Mouse (Mus musculus) C2C12 (cell line): ENCODE measurements around the gene Ccnb2. TPM values are rescaled to one million over a fixed set of nuclear protein-coding genes. Genes with fewer than 3 reads are reported as not detected.

ENCODE experiments used
- H3K27me3 ChIP-seq: one replicate; pipeline ENCODE4 v1.6.1; 2011; ENCODE audit not compliant: control insufficient read depth, insufficient read depth, insufficient read length
- H3K36me3 ChIP-seq: one replicate; pipeline ENCODE4 v1.6.1; 2011; ENCODE audit not compliant: control insufficient read depth, insufficient read depth
- H3K4me3 ChIP-seq: one replicate; pipeline ENCODE4 v1.5.1; 2011; ENCODE audit warnings: mild to moderate bottlenecking, control low read depth; ENCODE audit not compliant: poor library complexity, insufficient read depth, severe bottlenecking
- H3K79me2 ChIP-seq: one replicate; pipeline ENCODE4 v1.6.1; 2011; ENCODE audit not compliant: control insufficient read depth, insufficient read depth
- H3K79me3 ChIP-seq: one replicate; pipeline ENCODE4 v1.6.1; 2011; ENCODE audit warnings: low read depth, control low read depth
- H3ac ChIP-seq: one replicate; pipeline ENCODE3; 2011; ENCODE audit warnings: low read depth; ENCODE audit not compliant: control insufficient read depth, insufficient read length
- CEBPB ChIP-seq: IDR thresholded peaks from one replicate; pipeline ENCODE4 v1.6.1; 2011; ENCODE audit warnings: low read depth, mild to moderate bottlenecking, control low read depth, moderate library complexity
- CTCF ChIP-seq: IDR thresholded peaks from one replicate; pipeline ENCODE4 v1.5.1; 2011; ENCODE audit not compliant: control insufficient read depth, insufficient read depth, insufficient read length
- FOSL1 ChIP-seq: IDR thresholded peaks from one replicate; pipeline ENCODE4 v1.8.0; 2011; ENCODE audit warnings: mild to moderate bottlenecking, low read length; ENCODE audit not compliant: poor library complexity, insufficient read depth, severe bottlenecking
- MAX ChIP-seq: IDR thresholded peaks from one replicate; pipeline ENCODE4 v1.6.1; 2011; ENCODE audit warnings: mild to moderate bottlenecking, control low read depth
- MYOD1 ChIP-seq: IDR thresholded peaks from one replicate; pipeline ENCODE4 v1.6.1; 2011; ENCODE audit warnings: low read depth; ENCODE audit not compliant: control insufficient read depth, insufficient read length
- MYOG ChIP-seq: IDR thresholded peaks from one replicate; pipeline ENCODE4 v1.6.1; 2011; ENCODE audit not compliant: control insufficient read depth, insufficient read length; ENCODE audit errors: extremely low read depth
- USF1 ChIP-seq: IDR thresholded peaks from one replicate; pipeline ENCODE4 v1.6.1; 2011; ENCODE audit warnings: low read depth, mild to moderate bottlenecking, control low read depth, moderate library complexity
- polyA plus RNA-seq: library from polyadenylated mRNA; unstranded; fragments of >200 nt; fragmentation: generic; extraction: Trizol; gene quantifications from one replicate; pipeline ENCODE4 v1.2.1, GENCODE M21; 2012; ENCODE audit warnings: missing spikeins

Gene Ccnb2
- polyA plus RNA-seq, 1 experiment: 80.8 TPM

- H3K4me3 ChIP-seq: no peak overlapping the region
- no peaks in the 10 kb centered on the region for H3K27me3 ChIP-seq
- H3K79me3 ChIP-seq: no peaks in the 10 kb centered on the region
- TF ChIP-seq MYOG (no peak), CTCF (no peak), FOSL1 (no peak), CEBPB (no peak), MYOD1 (no peak), USF1 (no peak), MAX (no peak)
- H3K79me2 ChIP-seq: no peaks in the 10 kb centered on the region
- H3K36me3 ChIP-seq: peaks cover 36% of the 10 kb centered on the region
- no peak overlapping the region for H3ac ChIP-seq
Measured at GRCm38 (mm10) chr9:70396083-70396482, 25.3 kb downstream of the Ccnb2 start.

DNA sequence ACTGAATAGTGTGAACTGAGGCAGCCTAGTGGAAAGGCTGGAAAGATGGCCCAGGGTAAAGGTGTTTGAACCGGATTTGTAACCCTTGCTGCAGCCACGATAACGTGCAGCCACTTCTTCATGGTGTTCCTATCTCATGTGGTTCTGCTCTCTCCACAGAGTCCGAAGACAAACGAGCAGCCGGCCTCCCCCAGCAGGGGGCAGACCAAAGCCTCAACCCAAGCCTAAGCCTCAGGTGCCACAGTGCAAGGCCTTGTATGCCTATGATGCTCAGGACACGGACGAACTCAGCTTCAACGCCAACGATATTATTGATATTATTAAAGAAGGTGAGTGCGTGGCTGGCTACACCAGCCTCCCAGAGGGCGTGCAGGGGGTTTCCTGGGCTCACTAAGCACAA lies 25.7 kb downstream of the Ccnb2 start:
- no peaks in the 10 kb centered on the region for H3K79me2 ChIP-seq
- no peaks in the 10 kb centered on the region for H3K79me3 ChIP-seq
- H3K36me3 ChIP-seq: peaks cover 38% of the 10 kb centered on the region
- H3K4me3 ChIP-seq: no peak overlapping the region
- no peak overlapping the region for H3ac ChIP-seq
- no peaks in the 10 kb centered on the region for H3K27me3 ChIP-seq
- no peak for TF ChIP-seq MYOD1
- no peak for TF ChIP-seq MYOG
- no peak for TF ChIP-seq FOSL1
- no peak for TF ChIP-seq USF1
- TF ChIP-seq CEBPB: no peak
- no peak for TF ChIP-seq MAX
- TF ChIP-seq CTCF: no peak

DNA sequence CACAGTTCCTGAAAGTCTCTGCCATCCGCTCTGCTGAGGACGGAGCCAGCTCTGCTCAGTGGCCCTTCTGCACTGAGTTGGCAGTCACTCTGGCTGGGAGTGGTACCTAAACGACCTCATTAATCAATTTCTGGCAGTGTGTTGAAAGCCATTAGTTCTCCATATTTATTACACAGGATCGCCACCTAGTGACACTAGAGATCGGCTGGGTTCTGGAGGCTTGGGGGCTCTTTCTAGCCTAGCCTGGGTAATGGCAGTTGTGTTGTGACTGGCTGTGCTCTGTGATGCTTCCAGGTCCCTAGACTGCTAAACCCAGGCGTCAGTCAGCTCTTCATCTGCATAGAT lies 28.8 kb downstream of the Ccnb2 start:
- no peak overlapping the region for H3K4me3 ChIP-seq
- H3ac ChIP-seq: no peak overlapping the region
- peaks cover 29% of the 10 kb centered on the region for H3K36me3 ChIP-seq
- H3K27me3 ChIP-seq: no peaks in the 10 kb centered on the region
- H3K79me3 ChIP-seq: no peaks in the 10 kb centered on the region
- H3K79me2 ChIP-seq: no peaks in the 10 kb centered on the region
- no peak for TF ChIP-seq FOSL1
- TF ChIP-seq CTCF: no peak
- TF ChIP-seq CEBPB: no peak
- no peak for TF ChIP-seq MYOG
- no peak for TF ChIP-seq MYOD1
- no peak for TF ChIP-seq USF1
- no peak for TF ChIP-seq MAX

DNA sequence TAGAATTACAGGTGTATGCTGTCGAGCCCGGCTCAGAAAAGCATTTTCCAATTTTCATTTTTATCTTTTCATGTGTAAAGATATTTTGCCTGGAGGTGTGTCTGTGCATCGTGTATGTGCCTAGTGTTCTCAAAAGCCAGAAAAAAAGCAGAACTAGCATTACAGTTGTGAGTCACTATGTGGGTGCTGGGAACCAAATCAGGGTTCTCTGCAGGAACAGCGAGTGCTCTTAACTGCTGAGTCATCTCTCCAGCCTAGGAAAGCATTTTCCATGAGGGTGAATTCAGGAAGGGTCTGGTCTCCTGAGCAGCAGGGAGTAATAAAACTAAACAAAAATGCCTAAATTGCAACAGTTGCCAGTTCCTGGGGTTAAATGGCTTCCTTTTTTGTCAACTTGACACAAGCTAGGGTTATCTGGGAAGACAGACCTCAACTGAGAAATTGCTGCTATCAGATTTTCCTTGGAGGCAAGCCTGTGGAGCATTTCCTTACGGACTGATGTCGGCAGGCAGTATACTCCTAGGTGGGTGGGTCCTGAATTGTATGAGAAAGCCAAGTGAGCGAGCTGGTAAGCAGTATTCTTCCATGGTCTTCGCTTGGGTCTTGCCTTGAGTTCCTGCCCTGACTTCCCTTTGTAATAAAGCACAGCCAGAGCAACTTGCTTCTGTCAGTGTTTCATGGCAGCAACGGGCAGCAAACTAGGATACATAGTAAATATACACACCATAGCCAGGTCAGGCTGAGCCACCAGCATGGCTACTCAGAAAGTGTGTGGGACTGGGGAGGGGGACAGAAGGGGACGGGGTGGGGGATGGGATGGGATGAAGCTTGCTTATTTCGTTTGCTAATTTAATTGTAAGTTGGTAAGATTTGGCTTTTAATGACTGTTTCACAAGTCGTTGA lies 29.4 kb downstream of the Ccnb2 start:
- TF ChIP-seq FOSL1: no peak
- no peak for TF ChIP-seq CEBPB
- no peak for TF ChIP-seq MYOD1
- no peak for TF ChIP-seq CTCF
- TF ChIP-seq USF1: no peak
- TF ChIP-seq MYOG: no peak
- TF ChIP-seq MAX: no peak
- Histone ChIP-seq H3ac (no peak overlapping the region), H3K79me3 (no peaks in the 10 kb centered on the region), H3K4me3 (no peak overlapping the region), H3K79me2 (no peaks in the 10 kb centered on the region), H3K36me3 (peaks cover 33% of the 10 kb centered on the region), H3K27me3 (no peaks in the 10 kb centered on the region)

GRCm38 (mm10) chr9:70391042-70391441 lies 30.3 kb downstream of the Ccnb2 start:
- Histone ChIP-seq H3K27me3 (no peaks in the 10 kb centered on the region), H3K36me3 (peaks cover 31% of the 10 kb centered on the region), H3K4me3 (no peak overlapping the region), H3ac (no peak overlapping the region), H3K79me2 (no peaks in the 10 kb centered on the region), H3K79me3 (no peaks in the 10 kb centered on the region)
- TF ChIP-seq MAX: no peak
- no peak for TF ChIP-seq MYOD1
- TF ChIP-seq FOSL1: no peak
- TF ChIP-seq MYOG: no peak
- TF ChIP-seq CEBPB: no peak
- TF ChIP-seq USF1: no peak
- TF ChIP-seq CTCF: no peak

GRCm38 (mm10) chr9:70389548-70389947 lies 31.8 kb downstream of the Ccnb2 start:
- Histone ChIP-seq H3K79me3 (no peaks in the 10 kb centered on the region), H3K4me3 (no peak overlapping the region), H3K79me2 (no peaks in the 10 kb centered on the region), H3K27me3 (no peaks in the 10 kb centered on the region), H3K36me3 (peaks cover 34% of the 10 kb centered on the region), H3ac (no peak overlapping the region)
- TF ChIP-seq CEBPB (no peak), MYOG (no peak), FOSL1 (no peak), MAX (no peak), USF1 (no peak), MYOD1 (no peak), CTCF (no peak)
